Mouse (Mus musculus) urinary bladder, postnatal 4 days (tissue): ENCODE results near the gene Zfp943.
"Not testable (repeated sequence)": the region's sequence is repeated elsewhere in the genome, so short reads cannot be mapped to it uniquely, and the experiment has no call there.

Experiments
- DNase-seq, 2 experiments: peaks; one replicate each; pipeline ENCODE4 v3.0.0; 2021 to 2022; ENCODE audit warnings: low spot score in 2 of 2

Gene Zfp943

DNA sequence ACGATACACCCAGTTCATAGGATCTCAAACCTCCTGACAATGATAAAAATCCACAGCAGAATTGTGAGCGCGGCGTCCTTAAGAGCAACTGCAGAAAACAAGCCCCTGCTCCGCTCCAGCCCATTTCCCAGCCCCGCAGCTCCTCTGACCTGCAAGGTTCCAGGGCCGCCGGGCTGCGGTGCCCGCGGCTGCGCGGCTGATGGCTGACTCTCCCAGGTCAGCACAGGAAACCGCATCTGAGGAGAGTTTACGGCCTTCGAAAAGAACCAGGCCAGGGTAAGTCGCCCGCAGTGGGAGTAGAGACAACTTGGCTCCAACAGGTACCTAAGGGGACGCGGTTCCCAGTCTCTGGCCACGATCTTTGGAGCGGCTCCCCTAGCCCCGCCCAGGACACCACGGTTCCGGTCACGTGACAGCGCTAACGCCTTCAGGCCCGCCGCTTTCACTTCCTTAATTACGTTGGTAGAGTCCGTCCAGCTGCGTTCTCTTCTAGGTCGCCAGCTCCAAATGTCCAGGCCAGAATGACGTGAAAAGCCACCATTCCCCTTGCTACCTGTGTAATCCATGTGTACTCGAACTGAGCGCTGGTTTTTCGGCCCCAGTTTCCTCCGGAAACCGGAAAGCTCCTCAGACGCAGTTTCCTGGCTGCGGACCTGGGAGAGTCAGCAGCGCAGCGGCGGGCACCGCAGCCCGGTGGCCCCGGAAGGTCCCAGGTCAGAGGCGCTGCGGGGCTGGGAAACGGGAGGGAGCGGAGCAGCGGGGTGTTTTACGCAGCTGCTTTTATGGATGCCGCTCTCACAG lies at the start of gene Zfp943, which contains the start of gene Zfp942:
Gene Zfp943 (plus strand): TSS at position 446 of the 801 bp plus-strand sequence.
Gene Zfp942 (minus strand): TSS at position 358 of the 801 bp plus-strand sequence.
- DNase-seq: peak; percentile 64 to 68

GRCm38 (mm10) chr17:21963302-21963701 lies 950 bp downstream of the Zfp943 start:
- no peak for DNase-seq

GRCm38 (mm10) chr17:22035594-22035993 lies 73.2 kb downstream of the Zfp943 start:
- not testable (repeated sequence) for DNase-seq

GRCm38 (mm10) chr17:22049403-22049802 lies 87.1 kb downstream of the Zfp943 start:
- no peak for DNase-seq

- no peak for DNase-seq
These were observed 90.9 kb downstream of the Zfp943 start for GRCm38 (mm10) chr17:22053211-22053610.

- DNase-seq: peak; percentile 40 to 59
These were observed 118.8 kb downstream of the Zfp943 start for GRCm38 (mm10) chr17:22081031-22081631.

- DNase-seq: not testable (repeated sequence)
These were observed 120.9 kb downstream of the Zfp943 start for GRCm38 (mm10) chr17:22083224-22083623.

DNA sequence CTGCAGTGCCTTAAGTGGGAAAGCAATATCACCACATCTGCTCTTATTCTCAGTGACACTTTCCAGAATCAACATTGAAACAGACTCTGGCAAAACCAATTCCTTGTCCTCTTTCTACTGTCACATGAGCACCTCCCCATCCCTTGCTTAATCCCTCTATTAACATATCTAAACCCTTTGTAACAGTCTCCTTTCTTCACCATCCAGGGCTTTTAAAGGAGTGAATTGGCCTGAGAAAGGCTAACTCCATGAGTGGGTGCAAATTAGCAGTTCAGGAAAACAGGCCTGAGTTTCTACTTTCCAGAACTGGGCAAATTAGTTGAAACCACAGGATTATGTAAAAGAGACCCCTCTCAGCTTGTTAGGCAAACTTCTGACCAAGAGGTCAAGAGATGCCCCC lies 156.4 kb downstream of the Zfp943 start:
- DNase-seq: no peak
